Mouse (Mus musculus): ENCODE results near the gene Trim63. TPM values are rescaled to one million over a fixed set of nuclear protein-coding genes. Genes with fewer than 3 reads are reported as not detected.

Gene Trim63
- total and polyA plus RNA-seq, 2 experiments = 0.09 TPM; not detected in 1

- DNase-seq (ENCODE audit: extremely low read depth, low read depth, low spot score) = no peak
- no peak overlapping the region for H3K9ac ChIP-seq (ENCODE audit: low read depth, low read length)
- H3K27me3 ChIP-seq (ENCODE audit: control insufficient read depth, insufficient read depth, low read length) = peaks cover 6% of the 10 kb centered on the region; the same call in 1 of the 2 replicates
- no peaks in the 10 kb centered on the region for H3K36me3 ChIP-seq (ENCODE audit: control insufficient read depth, insufficient read depth, low read length)
- H3K27ac ChIP-seq (replicated peaks; ENCODE audit: insufficient read depth, low read depth, low read length) = no peak overlapping the region
- no peak overlapping the region for H3K4me3 ChIP-seq (ENCODE audit: insufficient read depth, low read depth, low read length)
- TF ChIP-seq POLR2A (IDR thresholded peaks at IDR 0.05; ENCODE audit: extremely low read depth, insufficient read depth, low read length) (no peak), CTCF (IDR thresholded peaks at IDR 0.05; ENCODE audit: low read depth, low read length) (no peak)
- WGBS = 76% methylated on average over 5 of the region's 5 CpGs
- no peaks in the 10 kb centered on the region for H3K4me1 ChIP-seq (ENCODE audit: control insufficient read depth, insufficient read depth, low read length)
- H3K79me2 ChIP-seq (ENCODE audit: control insufficient read depth, insufficient read depth, low read length) = no peaks in the 10 kb centered on the region
Measured at GRCm38 (mm10) chr4:134348545-134348944, 33.6 kb downstream of the Trim63 start.

DNA sequence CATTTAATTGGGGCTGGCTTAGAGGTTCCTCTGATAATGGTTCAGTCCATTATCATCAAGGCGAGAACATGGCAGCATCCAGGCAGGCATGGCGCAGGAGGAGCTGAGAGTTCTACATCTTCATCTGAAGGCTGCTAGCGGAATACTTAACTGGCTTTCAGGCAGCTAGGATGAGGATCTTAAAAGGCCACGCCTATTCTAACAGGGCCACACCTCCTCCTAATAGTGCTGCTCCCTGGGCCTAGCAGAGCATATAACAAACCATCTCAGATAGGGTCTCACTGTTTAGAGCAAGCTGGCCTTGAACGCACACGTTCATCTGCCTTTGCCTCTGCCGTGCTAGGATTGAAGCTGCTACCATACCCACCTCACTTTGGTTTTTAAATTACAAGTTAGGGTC, 34.9 kb downstream of the Trim63 start:
- H3K79me2 ChIP-seq (ENCODE audit: control insufficient read depth, insufficient read depth, low read length) = no peaks in the 10 kb centered on the region
- 94% methylated on average over 7 of the region's 7 CpGs for WGBS
- H3K27ac ChIP-seq (replicated peaks; ENCODE audit: insufficient read depth, low read depth, low read length) = no peak overlapping the region
- H3K36me3 ChIP-seq (ENCODE audit: control insufficient read depth, insufficient read depth, low read length) = no peaks in the 10 kb centered on the region
- no peak overlapping the region for H3K4me3 ChIP-seq (ENCODE audit: insufficient read depth, low read depth, low read length)
- H3K4me1 ChIP-seq (ENCODE audit: control insufficient read depth, insufficient read depth, low read length) = no peaks in the 10 kb centered on the region
- TF ChIP-seq POLR2A (IDR thresholded peaks at IDR 0.05; ENCODE audit: extremely low read depth, insufficient read depth, low read length) (no peak), CTCF (IDR thresholded peaks at IDR 0.05; ENCODE audit: low read depth, low read length) (no peak)
- no peak for DNase-seq (ENCODE audit: extremely low read depth, low read depth, low spot score)
- no peak overlapping the region for H3K9ac ChIP-seq (ENCODE audit: low read depth, low read length)
- H3K27me3 ChIP-seq (ENCODE audit: control insufficient read depth, insufficient read depth, low read length) = 0 out of 2 replicates have a peak, but pooled peaks cover 2% of the 10 kb centered on the region

GRCm38 (mm10) chr4:134350641-134351040, 35.7 kb downstream of the Trim63 start:
- H3K27me3 ChIP-seq (ENCODE audit: control insufficient read depth, insufficient read depth, low read length) = 0 out of 2 replicates have a peak, but pooled peaks cover under 1% of the 10 kb centered on the region
- no peak for TF ChIP-seq CTCF (IDR thresholded peaks at IDR 0.05; ENCODE audit: low read depth, low read length)
- TF ChIP-seq POLR2A (IDR thresholded peaks at IDR 0.05; ENCODE audit: extremely low read depth, insufficient read depth, low read length) = no peak
- H3K4me3 ChIP-seq (ENCODE audit: insufficient read depth, low read depth, low read length) = no peak overlapping the region
- no peak overlapping the region for H3K27ac ChIP-seq (replicated peaks; ENCODE audit: insufficient read depth, low read depth, low read length)
- no peaks in the 10 kb centered on the region for H3K4me1 ChIP-seq (ENCODE audit: control insufficient read depth, insufficient read depth, low read length)
- no peak for DNase-seq (ENCODE audit: extremely low read depth, low read depth, low spot score)
- 95% methylated on average over 6 of the region's 6 CpGs for WGBS
- H3K9ac ChIP-seq (ENCODE audit: low read depth, low read length) = no peak overlapping the region
- H3K36me3 ChIP-seq (ENCODE audit: control insufficient read depth, insufficient read depth, low read length) = no peaks in the 10 kb centered on the region
- H3K79me2 ChIP-seq (ENCODE audit: control insufficient read depth, insufficient read depth, low read length) = no peaks in the 10 kb centered on the region

GRCm38 (mm10) chr4:134351329-134352260, 36.7 kb downstream of the Trim63 start:
- no peaks in the 10 kb centered on the region for H3K36me3 ChIP-seq (ENCODE audit: control insufficient read depth, insufficient read depth, low read length)
- H3K9ac ChIP-seq (ENCODE audit: low read depth, low read length) = no peak overlapping the region
- no peaks in the 10 kb centered on the region for H3K27me3 ChIP-seq (ENCODE audit: control insufficient read depth, insufficient read depth, low read length)
- no peak for DNase-seq (ENCODE audit: extremely low read depth, low read depth, low spot score)
- no peak overlapping the region for H3K27ac ChIP-seq (replicated peaks; ENCODE audit: insufficient read depth, low read depth, low read length)
- no peaks in the 10 kb centered on the region for H3K79me2 ChIP-seq (ENCODE audit: control insufficient read depth, insufficient read depth, low read length)
- TF ChIP-seq CTCF (IDR thresholded peaks at IDR 0.05; ENCODE audit: low read depth, low read length) (no peak), POLR2A (IDR thresholded peaks at IDR 0.05; ENCODE audit: extremely low read depth, insufficient read depth, low read length) (no peak)
- H3K4me3 ChIP-seq (ENCODE audit: insufficient read depth, low read depth, low read length) = no peak overlapping the region
- peaks cover 2% of the 10 kb centered on the region; the same call in 1 of the 2 replicates for H3K4me1 ChIP-seq (ENCODE audit: control insufficient read depth, insufficient read depth, low read length)
- 65% methylated on average over 18 of the region's 18 CpGs for WGBS

DNA sequence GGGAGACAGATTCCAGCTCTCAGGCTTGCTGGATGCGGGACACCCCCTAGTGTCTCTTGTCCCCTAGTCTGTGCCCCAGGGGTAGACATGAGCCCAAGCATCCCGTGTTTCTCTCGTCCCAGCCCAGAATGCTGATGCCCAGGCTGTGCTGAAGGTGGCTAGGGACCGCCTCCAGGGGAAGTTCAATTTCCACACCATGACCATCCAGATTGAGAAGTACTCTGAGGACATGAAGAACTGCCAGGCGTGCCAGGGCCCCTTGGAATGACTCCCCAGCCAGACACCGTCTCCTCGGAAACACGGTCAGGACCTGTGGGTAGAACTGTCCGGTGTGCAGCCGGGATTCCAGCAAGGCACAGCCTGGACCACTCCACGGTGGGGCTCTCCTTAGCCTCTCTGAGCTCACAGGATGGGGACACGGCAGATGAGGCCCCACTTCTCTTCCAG, 37.4 kb downstream of the Trim63 start:
- H3K9ac ChIP-seq (ENCODE audit: low read depth, low read length) = no peak overlapping the region
- DNase-seq (ENCODE audit: extremely low read depth, low read depth, low spot score) = no peak
- no peak for TF ChIP-seq POLR2A (IDR thresholded peaks at IDR 0.05; ENCODE audit: extremely low read depth, insufficient read depth, low read length)
- TF ChIP-seq CTCF (IDR thresholded peaks at IDR 0.05; ENCODE audit: low read depth, low read length) = no peak
- no peak overlapping the region for H3K4me3 ChIP-seq (ENCODE audit: insufficient read depth, low read depth, low read length)
- H3K36me3 ChIP-seq (ENCODE audit: control insufficient read depth, insufficient read depth, low read length) = no peaks in the 10 kb centered on the region
- WGBS = 90% methylated on average over 12 of the region's 12 CpGs
- H3K79me2 ChIP-seq (ENCODE audit: control insufficient read depth, insufficient read depth, low read length) = no peaks in the 10 kb centered on the region
- H3K4me1 ChIP-seq (ENCODE audit: control insufficient read depth, insufficient read depth, low read length) = peaks cover 5% of the 10 kb centered on the region
- H3K27ac ChIP-seq (replicated peaks; ENCODE audit: insufficient read depth, low read depth, low read length) = no peak overlapping the region
- H3K27me3 ChIP-seq (ENCODE audit: control insufficient read depth, insufficient read depth, low read length) = no peaks in the 10 kb centered on the region

DNA sequence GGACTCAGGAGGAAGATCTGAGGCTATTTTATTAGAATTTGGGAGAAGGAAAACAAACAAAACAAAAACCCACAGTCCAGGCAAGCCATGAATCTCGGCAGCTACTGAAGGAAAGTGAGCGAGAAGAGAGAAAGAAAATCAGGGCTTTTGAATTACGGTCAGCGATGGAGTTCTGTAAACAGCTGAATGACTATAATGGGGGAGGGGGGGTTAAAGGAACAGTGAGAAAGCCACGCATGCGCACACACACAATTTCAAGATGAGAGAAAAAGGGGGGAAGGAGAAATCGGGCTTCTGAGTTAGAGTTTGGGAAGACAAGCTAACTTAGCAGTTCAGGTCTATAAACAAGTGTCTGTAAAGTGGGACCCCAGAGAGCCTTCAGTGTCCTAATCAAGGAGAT, 38.0 kb downstream of the Trim63 start:
- Histone ChIP-seq H3K9ac (ENCODE audit: low read depth, low read length) (no peak overlapping the region), H3K79me2 (ENCODE audit: control insufficient read depth, insufficient read depth, low read length) (no peaks in the 10 kb centered on the region), H3K4me1 (ENCODE audit: control insufficient read depth, insufficient read depth, low read length) (peaks cover 7% of the 10 kb centered on the region), H3K27ac (replicated peaks; ENCODE audit: insufficient read depth, low read depth, low read length) (no peak overlapping the region), H3K36me3 (ENCODE audit: control insufficient read depth, insufficient read depth, low read length) (no peaks in the 10 kb centered on the region), H3K27me3 (ENCODE audit: control insufficient read depth, insufficient read depth, low read length) (no peaks in the 10 kb centered on the region), H3K4me3 (ENCODE audit: insufficient read depth, low read depth, low read length) (no peak overlapping the region)
- 93% methylated on average over 7 of the region's 7 CpGs for whole genome bisulfite sequencing
- no peak for DNase-seq (ENCODE audit: extremely low read depth, low read depth, low spot score)
- TF ChIP-seq CTCF (IDR thresholded peaks at IDR 0.05; ENCODE audit: low read depth, low read length) (no peak), POLR2A (IDR thresholded peaks at IDR 0.05; ENCODE audit: extremely low read depth, insufficient read depth, low read length) (no peak)
